In the genomic region with DNA sequence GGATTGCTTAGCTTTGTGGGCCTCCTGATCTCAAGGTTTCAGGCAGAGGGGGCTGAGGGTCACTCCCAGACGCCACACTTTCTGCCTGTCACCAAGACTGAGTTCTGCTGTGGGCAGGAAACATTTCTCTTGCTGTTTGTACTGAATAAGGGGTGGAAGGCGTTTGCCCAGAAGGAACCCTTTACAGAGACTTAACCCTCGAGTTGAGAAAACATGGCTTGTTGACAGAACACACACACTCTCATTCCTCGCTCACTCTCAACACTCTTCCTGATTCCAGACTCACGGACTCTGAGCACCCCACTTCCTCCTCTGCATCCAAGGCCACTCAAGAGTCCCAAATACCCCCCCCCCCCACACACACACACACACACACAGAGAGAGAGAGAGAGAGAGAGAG, we compare ENCODE assay signal across 10 mouse cellular contexts. TPM values are rescaled to one million over a fixed set of nuclear protein-coding genes. Genes with fewer than 3 reads are reported as not detected.
DNase-seq lines count a peak whose midpoint lies in the region; ATAC-seq and TF ChIP-seq lines count a peak whose summit lies in the region.
"Had no signal": no experiment of that assay in that cellular context is flagged by ENCODE, and none has a peak within 500 bp of the region (broad histone marks: within the 10 kb centered on the region; RNA-seq: fewer than 3 reads in every experiment).

No protein-coding gene starts in this region.

- H3K4me1 ChIP-seq in hindbrain, embryonic 10.5 days (replicated peaks), result peaks cover 77% of the 10 kb centered on the region
- H3K4me1 ChIP-seq in hindbrain, embryonic 16.5 days (ENCODE audit: control insufficient read depth, insufficient read depth, low read depth, low read length), result peaks cover 8% of the 10 kb centered on the region
- H3K4me1 ChIP-seq in midbrain, embryonic 12.5 days, result peaks cover 30% of the 10 kb centered on the region
- no peaks in the 10 kb centered on the region for H3K4me1 ChIP-seq in midbrain, postnatal 0 days (ENCODE audit: insufficient read depth, low read length)
- peaks cover 27% of the 10 kb centered on the region for H3K4me1 ChIP-seq in lung, embryonic 15.5 days
- peaks cover 3% of the 10 kb centered on the region for H3K4me1 ChIP-seq in stomach, embryonic 16.5 days (ENCODE audit: control insufficient read depth, insufficient read depth, low read length)

- 59% methylated on average over 5 of the region's 5 CpGs for WGBS in hindbrain, embryonic 10.5 days
- WGBS in hindbrain, embryonic 16.5 days, result 66% methylated on average over 5 of the region's 5 CpGs
- WGBS in midbrain, embryonic 12.5 days, result 49% methylated on average over 5 of the region's 5 CpGs
- 58% methylated on average over 5 of the region's 5 CpGs for WGBS in midbrain, postnatal 0 days
- 17% methylated on average over 5 of the region's 5 CpGs for WGBS in lung, embryonic 15.5 days
- WGBS in stomach, embryonic 16.5 days, result 30% methylated on average over 5 of the region's 5 CpGs

- no peak for TF ChIP-seq CTCF in midbrain, postnatal 0 days (IDR thresholded peaks at IDR 0.05)

- no peak overlapping the region for H3K9ac ChIP-seq in hindbrain, embryonic 16.5 days (ENCODE audit: low read depth, low read length)
- H3K9ac ChIP-seq in midbrain, embryonic 12.5 days (replicated peaks), result no peak overlapping the region
- no peak overlapping the region for H3K9ac ChIP-seq in midbrain, postnatal 0 days (replicated peaks; ENCODE audit: low read length, poor library complexity, severe bottlenecking)
- H3K9ac ChIP-seq in lung, embryonic 15.5 days, result no peak overlapping the region
- H3K9ac ChIP-seq in stomach, embryonic 16.5 days (ENCODE audit: low read length), result no peak overlapping the region

- peak overlapping the region; percentile 81; the same call in 1 of the 2 replicates for H3K4me3 ChIP-seq in hindbrain, embryonic 10.5 days
- H3K4me3 ChIP-seq in hindbrain, embryonic 16.5 days (ENCODE audit: low read length), result no peak overlapping the region
- H3K4me3 ChIP-seq in midbrain, embryonic 12.5 days, result no peak overlapping the region
- H3K4me3 ChIP-seq in midbrain, postnatal 0 days (ENCODE audit: low read depth, low read length), result no peak overlapping the region
- no peak overlapping the region for H3K4me3 ChIP-seq in lung, embryonic 15.5 days
- no peak overlapping the region for H3K4me3 ChIP-seq in stomach, embryonic 16.5 days (replicated peaks; ENCODE audit: low read length)

- H3K4me2 ChIP-seq in hindbrain, embryonic 16.5 days (ENCODE audit: low read length), result no peak overlapping the region
- H3K4me2 ChIP-seq in midbrain, embryonic 12.5 days (replicated peaks), result no peak overlapping the region
- no peak overlapping the region for H3K4me2 ChIP-seq in midbrain, postnatal 0 days (ENCODE audit: low read depth, low read length, poor library complexity, severe bottlenecking)
- H3K4me2 ChIP-seq in lung, embryonic 15.5 days, result no peak overlapping the region
- H3K4me2 ChIP-seq in stomach, embryonic 16.5 days (ENCODE audit: low read depth, low read length), result no peak overlapping the region

- no peak for DNase-seq in hindbrain, embryonic 10.5 days (ENCODE audit: low spot score)
- no peak for DNase-seq in midbrain, postnatal 0 days (ENCODE audit: low spot score)
- no peak for DNase-seq in heart, postnatal 4 days
- no peak for DNase-seq in gastrocnemius, adult 18-20 months (ENCODE audit: low spot score)
- DNase-seq: cerebellum, adult 18-20 months; spleen, adult 18-20 months had no signal

- H3K9me3 ChIP-seq in hindbrain, embryonic 10.5 days, result 0 out of 2 replicates have a peak, but pooled peaks cover 9% of the 10 kb centered on the region
- no peaks in the 10 kb centered on the region for H3K9me3 ChIP-seq in hindbrain, embryonic 16.5 days (ENCODE audit: control insufficient read depth, low read length)
- H3K9me3 ChIP-seq in midbrain, embryonic 12.5 days, result peaks cover 5% of the 10 kb centered on the region; the same call in 1 of the 2 replicates
- no peaks in the 10 kb centered on the region for H3K9me3 ChIP-seq in midbrain, postnatal 0 days (ENCODE audit: low read length)
- H3K9me3 ChIP-seq in lung, embryonic 15.5 days, result no peaks in the 10 kb centered on the region
- H3K9me3 ChIP-seq in stomach, embryonic 16.5 days (replicated peaks; ENCODE audit: control insufficient read depth, low read length), result no peaks in the 10 kb centered on the region

- peak overlapping the region; percentile 92 for H3K27ac ChIP-seq in hindbrain, embryonic 10.5 days
- no peak overlapping the region for H3K27ac ChIP-seq in hindbrain, embryonic 16.5 days (ENCODE audit: low read depth, low read length)
- 0 out of 2 replicates have a peak overlapping the region, but pooled peaks have one; percentile 22 for H3K27ac ChIP-seq in midbrain, embryonic 12.5 days (replicated peaks)
- H3K27ac ChIP-seq in midbrain, postnatal 0 days (ENCODE audit: low read depth, low read length), result no peak overlapping the region
- peak overlapping the region; percentile 55 for H3K27ac ChIP-seq in lung, embryonic 15.5 days
- peak overlapping the region; percentile 66; the same call in 1 of the 2 replicates for H3K27ac ChIP-seq in stomach, embryonic 16.5 days (ENCODE audit: low read length)

- peaks cover 51% of the 10 kb centered on the region for H3K27me3 ChIP-seq in hindbrain, embryonic 10.5 days (ENCODE audit: insufficient read depth, poor library complexity, severe bottlenecking)
- peaks cover 2% of the 10 kb centered on the region; the same call in 1 of the 2 replicates for H3K27me3 ChIP-seq in hindbrain, embryonic 16.5 days (replicated peaks; ENCODE audit: control insufficient read depth, insufficient read depth, low read length)
- peaks cover 57% of the 10 kb centered on the region for H3K27me3 ChIP-seq in midbrain, embryonic 12.5 days
- H3K27me3 ChIP-seq in midbrain, postnatal 0 days (ENCODE audit: insufficient read depth, low read length), result peaks cover 5% of the 10 kb centered on the region; the same call in 1 of the 2 replicates
- peaks cover 76% of the 10 kb centered on the region for H3K27me3 ChIP-seq in lung, embryonic 15.5 days
- H3K27me3 ChIP-seq in stomach, embryonic 16.5 days (ENCODE audit: control insufficient read depth, insufficient read depth, low read length), result peaks cover 20% of the 10 kb centered on the region

- H3K36me3 ChIP-seq in hindbrain, embryonic 10.5 days, result no peaks in the 10 kb centered on the region
- H3K36me3 ChIP-seq in hindbrain, embryonic 16.5 days (ENCODE audit: control insufficient read depth, insufficient read depth, low read length), result no peaks in the 10 kb centered on the region
- H3K36me3 ChIP-seq in midbrain, embryonic 12.5 days, result no peaks in the 10 kb centered on the region
- no peaks in the 10 kb centered on the region for H3K36me3 ChIP-seq in midbrain, postnatal 0 days (ENCODE audit: insufficient read depth, low read length)
- H3K36me3 ChIP-seq in lung, embryonic 15.5 days, result no peaks in the 10 kb centered on the region
- H3K36me3 ChIP-seq in stomach, embryonic 16.5 days (ENCODE audit: control insufficient read depth, insufficient read depth, low read length), result no peaks in the 10 kb centered on the region

- ATAC-seq in hindbrain, embryonic 16.5 days, result no peak
- ATAC-seq in midbrain, embryonic 12.5 days (ENCODE audit: low FRiP score, low read depth), result no peak
- ATAC-seq in midbrain, postnatal 0 days (ENCODE audit: low FRiP score), result no peak
- peak; percentile 45; the same call in 1 of the 2 replicates for ATAC-seq in lung, embryonic 15.5 days (ENCODE audit: borderline replicate concordance, extremely low read depth, low FRiP score, low TSS enrichment)
- peak; percentile 73; the same call in 1 of the 2 replicates for ATAC-seq in stomach, embryonic 16.5 days (ENCODE audit: insufficient read depth, low FRiP score)

RNA-seq across cellular contexts. Expression of a gene that starts 3.3 kb away (rescaled TPM):
- 28.1 and 32.8 TPM in 2 replicates for polyA plus RNA-seq in hindbrain, embryonic 10.5 days (2016; fragmentation: Nextera tagmentation; extraction: Ambion mirVana)
- 8.1 and 12.1 TPM in 2 replicates for polyA plus RNA-seq in hindbrain, embryonic 16.5 days (2015; fragmentation: Nextera tagmentation; extraction: Ambion mirVana)
- 4.5 and 7.2 TPM in 2 replicates for polyA plus RNA-seq in midbrain, embryonic 12.5 days (2016; fragmentation: Nextera tagmentation; extraction: Ambion mirVana)
- total RNA-seq in midbrain, postnatal 0 days (2014; rRNA removed), result 12.0 and 21.6 TPM in 2 replicates
- polyA plus RNA-seq in midbrain, postnatal 0 days (2015; fragmentation: Nextera tagmentation; extraction: Ambion mirVana), result 6.0 and 7.1 TPM in 2 replicates
- 2.2 and 3.2 TPM in 2 replicates for polyA plus RNA-seq in lung, embryonic 15.5 days (2015; fragmentation: Nextera tagmentation; extraction: Ambion mirVana)
- 7.8 and 14.3 TPM in 2 replicates for polyA plus RNA-seq in stomach, embryonic 16.5 days (2015; fragmentation: Nextera tagmentation; extraction: Ambion mirVana)
- 1 to 10 TPM; 1.5 to 2.7 TPM for total RNA-seq in heart, postnatal 4 days (2021)
- 1 to 10 TPM; 1.1 to 3.5 TPM for total RNA-seq in gastrocnemius, adult 18-20 months (2021)

Comparison
In these comparisons a context has a peak if more than half of its experiments do, and no peak if none do; other contexts are left out.
1. H3K27ac ChIP-seq: peak in hindbrain, embryonic 10.5 days (single experiment), midbrain, embryonic 12.5 days (single experiment), lung, embryonic 15.5 days (single experiment) and stomach, embryonic 16.5 days (single experiment); none in hindbrain, embryonic 16.5 days (single experiment) and midbrain, postnatal 0 days (single experiment).
2. ATAC-seq: peak in lung, embryonic 15.5 days (single experiment) and stomach, embryonic 16.5 days (single experiment); none in hindbrain, embryonic 16.5 days (single experiment), midbrain, embryonic 12.5 days (single experiment) and midbrain, postnatal 0 days (single experiment).